Mouse (Mus musculus): ENCODE results near the gene Prss44.

- TF ChIP-seq POLR2A (IDR thresholded peaks at IDR 0.05; ENCODE audit: borderline replicate concordance, control insufficient read depth, low read depth, low read length) (no peak), CTCF (IDR thresholded peaks at IDR 0.05; ENCODE audit: control insufficient read depth, insufficient read depth, low read length) (no peak)
Measured at GRCm38 (mm10) chr9:110855903-110856302, 42.1 kb downstream of the Prss44 start.

Measured in bone marrow, adult 2 months (tissue).